Mouse (Mus musculus): ENCODE results near the gene Faf1. TPM values are rescaled to one million over a fixed set of nuclear protein-coding genes. Genes with fewer than 3 reads are reported as not detected.
"Not testable (repeated sequence)": the region's sequence is repeated elsewhere in the genome, so short reads cannot be mapped to it uniquely, and the experiment has no call there.

Faf1 gene
- total RNA-seq, 2 experiments from 2014 or later, result 31.8 to 34.3 TPM

DNA sequence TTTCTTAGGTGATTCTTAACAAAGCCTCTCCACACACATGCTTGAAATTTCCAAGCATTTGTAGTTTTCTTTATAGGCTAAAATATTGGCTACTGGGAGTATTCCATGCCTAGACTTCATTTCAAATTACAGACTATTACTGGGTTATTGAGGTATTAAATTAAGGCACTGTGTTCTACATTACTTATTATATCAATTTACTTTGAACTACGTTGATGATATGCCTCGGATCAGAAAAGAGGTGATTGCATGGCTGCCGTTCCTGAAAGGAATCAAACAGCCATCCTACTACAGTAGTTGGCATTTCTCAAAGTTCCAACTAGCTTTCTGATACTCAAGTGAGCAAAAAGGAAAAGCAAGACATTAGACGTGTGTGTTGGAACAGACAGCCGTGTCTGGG is 14.1 kb upstream of the Faf1 start:
- no peak for DNase-seq (ENCODE audit: extremely low spot score in 1 of 2, low spot score in 2 of 2)
- intact Hi-C loops (cut with DNase I), result loop anchor here (5.0 kb wide), 1 partner anchor 320 kb away; no protein-coding TSS in a partner anchor

DNA sequence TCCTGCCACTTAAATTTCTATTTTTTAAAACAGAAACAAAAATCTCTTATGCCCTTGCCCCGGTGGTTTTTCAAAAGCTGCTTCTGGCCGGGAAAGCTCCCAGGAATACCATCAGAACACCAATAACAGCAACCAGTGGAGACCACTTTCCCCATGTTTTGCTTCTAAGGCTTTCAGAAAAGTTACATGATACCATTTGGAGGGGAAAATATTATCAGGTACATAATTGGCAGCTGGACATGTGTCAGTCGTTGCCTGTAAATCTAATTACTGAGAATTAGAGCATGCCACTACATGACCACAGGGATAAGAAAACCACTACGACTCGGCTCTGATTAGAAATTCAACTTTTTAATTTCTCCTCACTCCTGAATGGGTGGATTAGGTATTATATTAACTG is 12.3 kb upstream of the Faf1 start:
- no peak for DNase-seq (ENCODE audit: extremely low spot score in 1 of 2, low spot score in 2 of 2)
- intact Hi-C loops (cut with DNase I), result loop anchor here (5.0 kb wide), 1 partner anchor 318 kb away; no protein-coding TSS in a partner anchor

DNA sequence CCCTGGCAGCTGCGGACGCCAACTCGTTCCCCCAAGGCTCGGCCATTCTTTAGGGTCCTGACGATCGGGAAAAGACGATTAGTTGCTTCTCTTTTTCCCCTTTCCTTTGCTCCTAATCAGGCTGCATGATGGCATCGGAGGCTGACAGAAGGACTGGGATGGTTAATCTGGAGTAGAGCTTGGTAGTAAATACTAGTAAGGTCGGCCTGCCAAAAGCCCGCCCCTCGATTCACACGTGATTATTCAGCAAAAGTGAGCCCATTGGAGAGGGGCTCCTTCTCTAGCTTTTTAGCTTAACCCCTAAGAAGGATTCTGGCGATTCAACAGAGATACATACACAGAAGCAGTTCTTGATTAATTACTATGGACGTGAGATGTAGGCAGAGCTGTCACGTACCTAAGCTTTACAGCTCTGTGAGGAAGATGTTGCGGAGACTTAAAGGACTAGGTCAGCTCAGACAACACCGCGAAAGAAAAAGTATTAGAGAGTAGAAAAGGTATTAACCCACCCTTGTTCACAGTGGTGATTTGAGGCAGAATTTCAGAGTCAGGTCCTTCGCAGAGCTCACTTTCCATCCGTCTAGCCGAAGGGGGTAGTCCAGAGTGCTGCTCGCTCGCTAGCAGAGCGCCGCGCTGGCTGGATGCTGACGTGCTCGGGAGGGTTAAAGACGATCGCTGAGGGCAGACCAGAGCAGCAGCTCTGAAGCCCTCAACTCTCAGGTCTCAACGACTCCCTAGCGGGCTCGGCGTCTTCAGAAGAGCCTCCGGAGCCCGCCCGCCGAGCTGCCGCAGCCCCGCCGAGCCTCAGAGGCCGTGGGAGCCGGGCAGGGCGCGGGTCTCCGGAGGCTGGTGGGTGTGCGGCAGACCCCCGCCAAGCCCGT is 11.0 kb upstream of the Faf1 start:
- intact Hi-C loops (cut with DNase I), result no loop called here
- peak; percentile 34 to 81 for DNase-seq (ENCODE audit: extremely low spot score in 1 of 2, low spot score in 2 of 2)

DNA sequence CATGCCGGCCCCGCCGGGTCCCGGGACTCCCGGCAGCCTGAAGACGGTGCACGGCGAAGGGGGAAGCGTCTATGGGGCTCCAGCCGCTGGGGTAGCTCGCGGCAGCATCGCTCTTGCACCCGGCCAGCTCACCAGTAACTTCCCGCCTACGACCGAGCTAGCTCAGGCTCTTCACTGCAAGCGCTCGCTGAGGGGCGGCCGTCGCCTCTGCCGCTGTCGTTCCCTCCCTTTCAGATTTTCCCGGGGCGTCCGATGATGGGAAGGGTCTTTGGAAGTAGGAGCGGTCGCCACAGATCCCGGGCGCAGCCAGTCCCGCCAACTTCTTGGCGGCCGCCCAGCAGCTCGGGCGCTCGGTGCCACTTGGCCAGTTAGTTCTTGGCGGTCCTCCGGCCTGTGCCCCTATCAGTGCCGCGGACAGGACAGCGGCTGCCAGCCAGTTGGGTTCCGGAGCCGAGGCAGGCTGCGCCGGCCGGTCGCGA is 10.4 kb upstream of the Faf1 start:
- intact Hi-C loops (cut with DNase I), result no loop called here
- DNase-seq (ENCODE audit: extremely low spot score in 1 of 2, low spot score in 2 of 2), result peak; percentile 40 to 73

DNA sequence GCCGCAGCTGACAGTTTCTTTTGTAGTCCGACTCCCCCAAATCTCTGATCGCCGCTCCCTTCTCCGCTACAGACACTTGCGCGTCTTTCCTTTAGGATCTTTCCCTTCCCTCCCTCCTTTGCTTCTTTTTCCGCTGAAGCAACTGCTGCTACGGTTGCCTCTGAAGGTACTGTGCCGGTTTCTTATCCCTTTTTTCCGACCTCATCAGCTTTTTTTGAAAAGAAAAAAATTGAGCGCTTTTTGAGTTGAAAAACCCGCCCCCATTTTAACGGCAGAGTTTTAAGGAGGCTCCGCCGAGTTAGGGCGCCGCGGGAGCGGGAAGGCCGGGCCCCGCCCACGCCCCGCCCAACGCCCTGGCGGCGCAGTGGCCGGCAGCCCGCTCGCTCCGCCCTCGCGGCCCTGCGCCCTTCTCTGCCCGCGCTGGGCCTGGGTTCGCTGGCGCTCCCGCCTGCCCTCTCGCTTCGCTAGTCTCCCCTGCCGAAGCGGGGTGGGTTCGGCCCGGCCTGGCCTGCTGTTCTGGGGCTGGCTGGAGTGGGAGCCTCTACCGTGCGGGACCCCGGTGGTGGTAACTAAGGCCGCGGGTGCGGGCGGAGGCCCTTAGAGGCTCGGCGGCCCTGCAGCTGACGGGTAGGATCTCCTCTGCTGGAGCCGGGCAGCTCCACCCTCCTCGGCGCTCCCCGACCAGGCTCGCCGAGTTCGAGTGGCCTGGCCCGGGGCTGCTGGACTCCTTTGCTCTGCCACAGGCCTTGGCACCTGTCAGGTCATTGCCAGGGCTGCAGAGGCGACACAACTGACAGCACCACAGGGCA is 9.7 kb upstream of the Faf1 start, which contains the start of gene Cdkn2c:
Cdkn2c (minus strand) TSS at position 729 of the 809 bp plus-strand sequence.
- intact Hi-C loops (cut with DNase I), result no loop called here
- DNase-seq (ENCODE audit: extremely low spot score in 1 of 2, low spot score in 2 of 2), result peak; percentile 56 to 93

DNA sequence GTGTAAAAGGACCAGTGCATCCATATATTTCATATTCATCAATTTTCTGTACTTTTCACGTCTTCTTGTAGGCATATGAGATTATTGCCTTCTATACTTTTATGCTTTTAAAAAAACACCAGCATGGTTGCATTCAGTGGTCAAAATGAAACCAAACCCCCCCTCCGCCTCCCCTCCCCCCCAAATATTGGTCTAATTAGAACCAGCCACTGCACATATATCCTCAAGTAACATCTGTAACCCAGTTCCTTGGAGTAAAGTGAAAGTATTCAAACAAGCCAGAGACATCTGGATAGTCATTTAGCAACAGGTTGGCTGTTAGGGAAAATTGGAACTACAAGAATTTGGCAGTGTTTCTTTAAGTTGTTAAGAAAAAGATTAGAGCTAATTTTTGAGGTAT is 8.9 kb upstream of the Faf1 start:
- intact Hi-C loops (cut with DNase I), result no loop called here
- no peak for DNase-seq (ENCODE audit: extremely low spot score in 1 of 2, low spot score in 2 of 2)

DNA sequence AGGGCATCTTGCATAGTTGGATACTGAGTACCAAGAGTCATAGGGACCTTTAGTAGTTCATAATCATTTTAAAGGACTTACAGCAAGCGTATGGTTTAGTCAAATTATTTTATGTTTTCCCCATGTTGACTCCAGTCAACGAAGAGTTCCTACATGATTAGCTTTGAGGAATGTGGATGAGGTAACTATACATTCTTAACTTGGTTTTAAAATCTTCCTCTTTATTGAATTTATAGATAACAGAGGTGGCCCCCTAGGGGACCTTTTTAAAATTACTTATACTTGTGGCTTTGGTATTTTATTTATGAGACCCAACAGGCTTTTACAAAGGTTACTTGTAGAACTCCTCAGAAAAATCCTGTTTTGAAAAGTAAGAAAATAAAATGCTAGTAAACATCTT is 6.2 kb upstream of the Faf1 start:
- intact Hi-C loops (cut with DNase I), result no loop called here
- no peak for DNase-seq (ENCODE audit: extremely low spot score in 1 of 2, low spot score in 2 of 2)

DNA sequence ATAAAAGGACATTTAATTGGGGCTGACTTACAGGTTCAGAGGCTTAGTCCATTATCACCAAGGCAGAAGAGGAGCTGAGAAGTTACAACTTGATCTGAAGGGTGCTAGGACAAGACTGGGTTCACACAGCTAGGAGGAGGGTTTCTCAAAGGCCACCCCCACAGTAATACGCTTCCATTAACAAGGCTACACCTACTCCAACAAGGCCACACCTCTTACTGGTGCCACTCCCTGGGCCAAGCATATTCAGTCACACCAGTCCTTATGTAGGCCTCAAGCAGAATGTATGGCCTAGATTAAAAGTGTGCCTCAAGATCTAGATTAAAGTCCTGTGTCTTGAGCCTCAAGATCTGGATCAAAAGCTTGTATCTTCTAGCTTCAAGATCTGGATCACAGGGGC is 4.4 kb upstream of the Faf1 start:
- intact Hi-C loops (cut with DNase I), result no loop called here
- DNase-seq (ENCODE audit: extremely low spot score in 1 of 2, low spot score in 2 of 2), result no peak

DNA sequence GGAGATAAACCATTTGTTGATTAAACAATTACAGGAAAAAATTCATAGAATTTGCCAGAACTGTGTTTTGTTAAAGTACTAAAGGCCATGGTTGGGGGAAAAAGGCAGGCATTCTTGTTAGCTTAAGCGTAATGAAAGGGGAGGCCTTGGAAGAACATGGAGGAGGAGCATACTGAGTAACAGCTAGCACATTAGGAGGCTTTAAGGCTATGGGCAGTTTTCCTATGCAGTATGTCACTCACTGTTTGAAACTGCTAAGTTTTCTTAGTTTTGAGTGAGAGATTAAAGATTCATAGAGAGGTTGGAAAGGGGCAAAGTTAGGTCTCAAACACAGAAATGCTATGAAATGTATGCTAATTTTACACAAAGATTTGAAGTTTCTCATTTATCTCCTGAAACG is 2.3 kb upstream of the Faf1 start:
- DNase-seq (ENCODE audit: extremely low spot score in 1 of 2, low spot score in 2 of 2), result no peak
- intact Hi-C loops (cut with DNase I), result no loop called here

DNA sequence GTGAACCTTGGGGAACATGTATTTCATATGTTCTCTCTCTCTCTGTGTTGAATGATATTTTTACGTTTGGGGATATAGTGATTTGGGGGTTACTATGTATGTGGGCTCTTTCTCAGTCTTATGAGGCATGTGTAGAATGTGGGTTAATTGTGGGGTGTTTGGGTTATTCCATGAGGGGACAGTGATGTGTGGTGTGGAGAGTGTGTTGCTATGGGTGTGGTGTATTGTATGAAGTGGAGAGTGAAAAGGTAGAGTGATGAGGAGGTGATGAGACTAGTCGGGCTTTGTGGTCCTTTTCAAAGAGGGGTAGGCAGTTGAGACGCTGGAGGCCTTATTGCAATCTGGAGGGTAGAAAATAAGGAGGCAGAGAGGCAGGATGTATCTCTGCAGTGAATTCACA is 833 bp downstream of the Faf1 start:
- no peak for DNase-seq (ENCODE audit: extremely low spot score in 1 of 2, low spot score in 2 of 2)
- intact Hi-C loops (cut with DNase I), result no loop called here

DNA sequence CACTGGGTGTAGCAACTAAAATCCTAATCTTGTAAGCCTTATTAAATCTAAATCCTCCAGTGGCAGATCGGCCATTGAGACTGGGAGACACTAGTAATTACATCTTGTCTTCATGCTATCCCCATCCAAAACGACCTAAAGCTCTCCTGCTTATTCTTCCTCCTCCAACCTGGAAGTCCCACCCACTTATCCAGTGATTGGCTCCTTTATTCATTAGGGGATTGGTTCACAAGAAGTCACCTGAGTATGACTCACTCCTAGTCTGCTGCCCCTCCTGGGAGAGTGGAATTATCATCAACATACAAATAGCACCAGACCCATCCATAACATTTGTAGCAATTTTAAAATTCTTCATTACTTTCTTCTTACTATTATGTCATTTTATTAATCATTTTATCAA is 7.2 kb downstream of the Faf1 start:
- intact Hi-C loops (cut with DNase I), result no loop called here
- DNase-seq (ENCODE audit: extremely low spot score in 1 of 2, low spot score in 2 of 2), result no peak

DNA sequence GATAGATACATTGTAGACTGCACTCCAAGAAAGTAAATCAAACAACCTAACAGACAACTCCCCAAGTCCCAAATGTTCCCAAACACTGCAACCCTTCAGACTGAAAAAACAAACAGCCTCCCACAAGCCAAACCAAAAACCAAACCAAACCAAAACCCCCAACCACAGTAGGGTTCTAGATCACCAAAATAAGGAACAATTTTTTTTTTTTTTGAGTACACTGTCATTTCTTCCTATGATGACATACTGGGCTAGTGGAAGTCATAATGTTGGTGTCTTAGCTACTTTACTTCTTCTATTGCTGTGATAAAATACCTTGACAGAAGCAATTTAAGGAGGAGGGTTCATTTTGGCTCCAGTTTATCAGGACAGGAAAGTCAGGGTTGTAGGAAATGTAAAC is 16.3 kb downstream of the Faf1 start:
- no peak for DNase-seq (ENCODE audit: extremely low spot score in 1 of 2, low spot score in 2 of 2)
- intact Hi-C loops (cut with DNase I), result no loop called here

DNA sequence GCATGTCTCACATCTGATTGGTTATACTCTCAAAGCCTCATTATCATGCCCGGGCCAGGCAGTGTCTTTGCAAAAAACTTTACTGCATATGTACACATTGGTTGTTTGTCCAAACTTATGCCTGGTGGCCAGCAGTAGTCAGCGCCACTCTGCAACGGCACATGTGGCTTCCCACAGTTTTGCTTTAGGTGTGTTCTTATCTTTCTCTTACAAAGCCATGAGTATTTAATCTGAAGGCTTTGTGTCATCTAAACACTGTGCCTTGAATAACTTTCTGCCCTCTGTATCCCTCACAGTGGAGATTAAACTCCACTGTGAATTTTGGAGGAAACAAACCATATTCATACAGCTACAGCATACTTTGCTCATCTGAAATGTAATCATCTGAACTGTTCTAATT is 24.3 kb downstream of the Faf1 start:
- intact Hi-C loops (cut with DNase I), result loop anchor here (10.0 kb wide), 1 partner anchor 126 kb away; no protein-coding TSS in a partner anchor
- DNase-seq (ENCODE audit: extremely low spot score in 1 of 2, low spot score in 2 of 2), result not testable (repeated sequence)

DNA sequence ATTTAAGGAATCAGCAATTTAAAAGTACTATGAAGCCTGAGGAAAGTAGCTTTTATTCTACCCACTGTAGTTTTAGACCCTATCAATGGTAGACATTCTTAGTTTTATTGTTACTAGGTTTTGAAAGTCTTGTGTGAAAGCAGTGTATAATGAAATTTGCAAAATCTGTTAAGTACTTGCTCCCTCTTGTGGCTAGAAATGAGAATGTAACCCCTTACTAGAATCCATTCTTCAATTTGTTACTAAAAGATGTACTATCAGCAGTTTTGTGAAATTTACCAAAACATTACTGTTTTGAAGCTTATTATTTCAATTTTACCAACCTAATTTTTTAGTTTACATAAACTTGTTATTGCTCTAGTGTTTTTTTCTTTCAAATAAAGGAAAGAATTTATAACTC is 27.2 kb downstream of the Faf1 start:
- peak in 1 of 2 experiments; percentile 28 for DNase-seq (ENCODE audit: extremely low spot score in 1 of 2, low spot score in 2 of 2)
- intact Hi-C loops (cut with DNase I), result loop anchor here (10.0 kb wide), 1 partner anchor 129 kb away; no protein-coding TSS in a partner anchor

DNA sequence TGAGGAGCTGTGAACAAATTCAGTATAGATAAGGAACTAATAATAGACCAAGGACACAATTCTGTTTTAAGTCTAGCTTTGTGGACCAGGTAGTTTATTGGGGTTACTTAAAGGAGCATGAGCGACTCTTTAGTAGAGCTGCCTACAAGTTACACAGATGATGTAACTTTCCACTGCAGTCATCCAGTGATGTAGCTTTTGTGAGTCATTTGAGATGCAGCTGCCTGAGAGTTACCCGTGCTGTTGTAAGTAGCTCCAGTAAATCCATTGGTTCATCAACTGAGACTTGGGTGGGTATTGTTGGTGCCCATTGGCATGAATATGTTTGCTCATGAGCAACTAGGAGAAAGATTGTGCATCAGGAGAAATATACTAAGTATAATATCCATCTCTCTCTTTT is 29.0 kb downstream of the Faf1 start:
- intact Hi-C loops (cut with DNase I), result loop anchor here (10.0 kb wide), 1 partner anchor 131 kb away; no protein-coding TSS in a partner anchor
- DNase-seq (ENCODE audit: extremely low spot score in 1 of 2, low spot score in 2 of 2), result no peak

DNA sequence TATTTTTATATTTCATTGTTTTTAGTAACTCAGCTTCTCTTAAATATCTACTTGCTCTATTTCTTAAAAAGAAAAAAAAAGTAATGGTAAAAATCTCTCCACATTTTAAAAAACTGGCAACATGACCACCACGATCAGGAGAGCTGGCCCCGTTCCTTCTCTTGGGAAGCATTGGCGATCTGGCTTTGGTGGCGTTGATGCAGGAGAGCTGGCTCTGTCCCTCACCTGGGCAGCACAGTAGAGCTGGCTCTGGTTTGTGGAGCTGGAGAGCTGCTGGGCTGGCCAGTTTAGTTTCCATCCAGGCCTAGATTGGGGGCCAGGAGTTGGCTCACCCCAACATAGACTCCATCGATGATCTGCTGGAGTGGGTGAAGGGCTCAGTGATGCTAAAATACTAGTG is 42.9 kb downstream of the Faf1 start:
- intact Hi-C loops (cut with DNase I), result no loop called here
- DNase-seq (ENCODE audit: extremely low spot score in 1 of 2, low spot score in 2 of 2), result no peak

DNA sequence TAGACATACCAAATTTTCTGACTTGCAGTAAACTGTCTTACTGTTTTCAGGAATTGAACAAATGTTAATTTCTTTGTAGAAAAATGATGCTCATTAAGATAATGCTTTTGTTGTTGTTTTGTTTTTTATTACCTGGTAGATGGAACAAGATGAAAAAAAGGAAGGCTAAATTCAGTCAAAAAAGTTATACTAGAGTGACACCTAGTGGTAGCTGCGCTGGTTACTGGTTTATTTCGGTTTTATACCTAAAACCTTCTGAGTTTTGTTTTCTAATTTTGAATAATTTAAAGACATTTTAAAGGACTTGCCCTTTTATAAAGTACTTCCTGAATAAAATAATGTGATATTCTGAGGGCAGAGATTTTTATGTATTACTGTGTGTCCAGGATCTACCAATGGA is 52.9 kb downstream of the Faf1 start:
- DNase-seq (ENCODE audit: extremely low spot score in 1 of 2, low spot score in 2 of 2), result peak in 1 of 2 experiments; percentile 34
- intact Hi-C loops (cut with DNase I), result no loop called here

DNA sequence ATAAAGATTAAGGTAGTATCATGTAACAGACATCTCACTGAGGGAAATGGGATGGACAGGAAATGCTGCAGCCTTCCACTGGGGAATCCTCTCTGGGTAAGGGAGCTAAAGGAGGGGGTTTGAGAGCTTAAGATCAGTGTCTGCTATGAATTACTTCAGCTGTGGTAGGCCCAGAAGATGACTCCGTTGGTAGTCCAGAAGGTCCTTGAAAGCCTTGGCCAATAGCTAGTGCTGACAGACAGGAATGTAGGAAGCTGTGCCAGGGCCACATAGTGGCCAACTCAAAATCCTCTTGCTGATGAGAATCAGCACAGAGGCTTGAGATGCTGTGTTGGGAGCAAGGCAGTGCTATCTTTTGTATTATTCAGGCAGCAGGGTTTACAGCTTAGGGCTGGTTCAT is 59.4 kb downstream of the Faf1 start:
- intact Hi-C loops (cut with DNase I), result no loop called here
- DNase-seq (ENCODE audit: extremely low spot score in 1 of 2, low spot score in 2 of 2), result no peak

DNA sequence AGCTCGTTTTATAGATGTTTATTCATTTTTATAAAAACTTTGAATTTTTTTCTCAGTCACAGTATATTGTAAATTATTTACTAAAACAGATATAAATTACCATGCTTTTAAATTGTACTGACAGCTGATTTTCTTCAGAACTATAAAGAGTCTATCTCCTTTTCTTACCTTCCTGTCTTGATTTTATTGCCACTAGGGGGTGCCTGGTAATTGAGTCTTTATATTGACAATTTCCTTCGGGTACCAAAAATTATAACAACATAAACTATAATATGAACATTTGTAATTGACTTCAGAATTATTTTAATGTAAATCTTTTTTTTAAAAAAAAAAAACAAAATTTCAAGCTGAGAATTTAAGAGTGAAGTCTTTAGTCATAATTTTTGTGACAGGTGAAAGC is 67.6 kb downstream of the Faf1 start:
- intact Hi-C loops (cut with DNase I), result no loop called here
- no peak for DNase-seq (ENCODE audit: extremely low spot score in 1 of 2, low spot score in 2 of 2)

Data from left cerebral cortex, postnatal 10 days (tissue).